Mouse (Mus musculus) spleen, adult 2 months (tissue): ENCODE measurements around the gene Ncaph2. TPM values are rescaled to one million over a fixed set of nuclear protein-coding genes. Genes with fewer than 3 reads are reported as not detected.

ENCODE experiments used
- DNase-seq, 2 experiments: peaks; one replicate each; pipeline versions ENCODE4 v3.0.0 to v3.0.0-alpha.2; 2012 to 2021; ENCODE audit warnings: low spot score in 2 of 2, low read depth in 1 of 2
- H3K27ac ChIP-seq: fragments of 200-500 bp; 2 replicates; pipeline ENCODE4 v1.5.1; 2012; ENCODE audit warnings: low read length, inconsistent platforms; ENCODE audit not compliant: insufficient read depth
- H3K27me3 ChIP-seq: fragments of 200-500 bp; 2 replicates; pipeline ENCODE4 v1.6.1; 2012; ENCODE audit warnings: mild to moderate bottlenecking, moderate library complexity, low read length, inconsistent platforms; ENCODE audit not compliant: control insufficient read depth, insufficient read depth
- H3K36me3 ChIP-seq: fragments of 200-500 bp; 2 replicates; pipeline ENCODE4 v1.6.1; 2012; ENCODE audit warnings: mild to moderate bottlenecking, low read length, inconsistent platforms; ENCODE audit not compliant: control insufficient read depth, insufficient read depth
- H3K4me1 ChIP-seq: fragments of 200-500 bp; 2 replicates; pipeline ENCODE4 v1.6.1; 2011; ENCODE audit warnings: inconsistent platforms; ENCODE audit not compliant: control insufficient read depth, insufficient read depth, insufficient read length
- H3K4me3 ChIP-seq: fragments of 200-500 bp; 2 replicates; pipeline ENCODE4 v1.5.1; 2011; ENCODE audit warnings: mild to moderate bottlenecking, inconsistent platforms; ENCODE audit not compliant: insufficient read depth, insufficient read length; ENCODE audit errors: extremely low read depth
- CTCF ChIP-seq: fragments of 200-500 bp; IDR thresholded peaks from 2 replicates; pipeline ENCODE4 v1.5.1; 2011; ENCODE audit warnings: mild to moderate bottlenecking, inconsistent platforms; ENCODE audit not compliant: insufficient read depth, insufficient read length, insufficient replicate concordance; ENCODE audit errors: extremely low read depth
- POLR2A ChIP-seq: fragments of 200-500 bp; IDR thresholded peaks from 2 replicates; pipeline ENCODE4 v1.6.1; 2011; ENCODE audit warnings: low read depth, low read length, inconsistent platforms
- WGBS: fragments of 180-500 bp; shearing (Covaris S2); methylation state at CpG from one replicate; pipeline ENCODE4 v1.1.7; 2018; 5-methylcytosine and 5-hydroxymethylcytosine counted together
- polyA plus RNA-seq: library from polyadenylated mRNA; depleted of rRNA; stranded (reverse); fragments of >200 nt; gene quantifications from 2 replicates; pipeline ENCODE4 v1.2.3, GENCODE M21; 2012

Ncaph2 gene
- polyA plus RNA-seq, 1 experiment = 113 TPM

DNA sequence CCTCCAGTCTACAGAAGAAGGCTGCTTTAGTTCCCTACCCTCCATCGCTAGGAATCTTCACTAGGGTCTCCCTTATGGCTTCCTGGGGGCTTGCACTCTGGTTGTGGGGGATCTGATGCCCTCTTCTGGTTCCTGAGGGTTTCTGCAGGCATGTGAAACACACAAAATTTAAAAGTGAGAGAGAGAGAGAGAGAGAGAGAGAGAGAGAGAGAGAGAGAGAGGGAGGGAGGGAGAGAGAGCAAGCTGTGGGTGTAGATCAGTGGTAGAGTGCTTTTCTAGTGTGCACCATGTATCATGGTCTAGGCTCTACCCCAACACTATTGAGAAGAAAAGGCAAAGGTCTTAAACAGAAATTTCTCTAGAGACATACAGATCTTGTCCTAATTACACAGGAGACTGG, 13.8 kb upstream of the Ncaph2 start:
- DNase-seq = no peak
- Histone ChIP-seq H3K27ac (no peak overlapping the region), H3K27me3 (no peaks in the 10 kb centered on the region), H3K36me3 (no peaks in the 10 kb centered on the region), H3K4me1 (peaks cover 6% of the 10 kb centered on the region), H3K4me3 (no peak overlapping the region)
- 87% methylated on average over 1 of the region's 1 CpGs for WGBS
- TF ChIP-seq CTCF (no peak), POLR2A (no peak)

DNA sequence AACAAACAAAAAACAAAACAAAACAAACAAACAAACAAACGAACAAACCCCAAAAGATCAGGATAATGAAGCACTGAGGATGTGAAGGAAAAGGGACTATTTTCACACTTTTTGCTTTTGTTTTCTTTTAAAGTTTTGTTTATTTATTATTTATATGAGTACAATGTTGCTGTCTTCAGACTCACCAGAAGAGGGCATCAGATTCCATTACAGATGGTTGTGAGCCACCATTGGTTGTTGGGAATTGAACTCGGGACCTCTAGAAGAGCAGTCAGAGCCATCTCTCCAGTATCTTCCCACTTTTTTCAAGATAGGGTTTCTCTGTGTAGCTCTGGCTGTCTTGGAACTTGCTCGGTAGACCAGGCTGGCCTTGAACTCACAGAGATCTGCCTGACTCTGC, 12.2 kb upstream of the Ncaph2 start:
- DNase-seq = no peak
- H3K4me3 ChIP-seq = no peak overlapping the region
- H3K4me1 ChIP-seq = peaks cover 6% of the 10 kb centered on the region
- WGBS = 77% methylated on average over 3 of the region's 3 CpGs
- TF ChIP-seq POLR2A = no peak
- TF ChIP-seq CTCF = no peak
- H3K36me3 ChIP-seq = no peaks in the 10 kb centered on the region
- H3K27ac ChIP-seq = no peak overlapping the region
- no peaks in the 10 kb centered on the region for H3K27me3 ChIP-seq

DNA sequence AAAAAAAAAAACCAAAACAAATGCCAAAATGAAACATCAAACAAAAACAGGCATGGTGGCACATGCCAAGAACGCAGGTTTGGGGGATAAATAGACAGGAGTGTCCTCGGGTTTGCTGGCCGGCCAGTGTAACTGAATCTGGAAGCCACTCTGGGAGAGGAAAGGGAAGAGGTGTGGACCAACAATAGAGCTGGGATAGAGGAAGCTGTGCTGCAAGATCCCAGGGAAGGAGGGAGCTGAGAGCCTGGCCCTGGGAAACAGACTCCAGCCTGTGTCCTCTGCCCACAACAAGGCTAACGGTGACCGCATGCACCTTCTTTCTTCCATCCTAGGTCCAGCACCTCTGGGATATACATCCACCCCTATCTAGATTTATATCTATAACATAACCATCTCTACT, 5.1 kb upstream of the Ncaph2 start:
- TF ChIP-seq POLR2A (no peak), CTCF (no peak)
- H3K27ac ChIP-seq = no peak overlapping the region
- WGBS = 97% methylated on average over 5 of the region's 5 CpGs
- H3K36me3 ChIP-seq = peaks cover 21% of the 10 kb centered on the region
- H3K4me3 ChIP-seq = no peak overlapping the region
- DNase-seq = no peak
- no peaks in the 10 kb centered on the region for H3K27me3 ChIP-seq
- no peaks in the 10 kb centered on the region for H3K4me1 ChIP-seq

DNA sequence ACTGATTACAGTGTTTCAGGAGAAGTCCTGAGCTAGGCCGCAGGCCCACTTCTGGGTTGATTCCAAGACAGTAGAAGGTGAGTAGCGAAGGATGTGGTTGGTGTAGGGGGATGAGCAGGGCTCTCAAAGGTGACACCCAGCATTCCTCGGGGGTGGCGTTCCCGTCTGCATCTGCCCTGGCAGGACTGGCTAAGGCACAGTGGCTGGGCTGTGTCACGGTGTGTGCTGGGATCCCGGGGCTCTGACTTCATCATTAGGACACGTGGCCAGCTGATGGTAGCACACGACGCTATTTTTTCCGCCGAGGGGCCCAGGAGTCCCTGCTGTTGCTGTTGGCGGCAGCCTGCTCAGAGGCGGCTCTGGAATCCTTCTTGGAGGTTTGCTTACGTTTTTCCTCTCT, 4.2 kb upstream of the Ncaph2 start:
- Histone ChIP-seq H3K4me1 (no peaks in the 10 kb centered on the region), H3K4me3 (no peak overlapping the region), H3K27ac (no peak overlapping the region), H3K27me3 (no peaks in the 10 kb centered on the region), H3K36me3 (peaks cover 21% of the 10 kb centered on the region)
- WGBS = 94% methylated on average over 15 of the region's 15 CpGs
- no peak for TF ChIP-seq CTCF
- no peak for TF ChIP-seq POLR2A
- no peak for DNase-seq

- WGBS = 98% methylated on average over 14 of the region's 14 CpGs
These were observed 3.5 kb upstream of the Ncaph2 start for GRCm38 (mm10) chr15:89352054-89352453.

DNA sequence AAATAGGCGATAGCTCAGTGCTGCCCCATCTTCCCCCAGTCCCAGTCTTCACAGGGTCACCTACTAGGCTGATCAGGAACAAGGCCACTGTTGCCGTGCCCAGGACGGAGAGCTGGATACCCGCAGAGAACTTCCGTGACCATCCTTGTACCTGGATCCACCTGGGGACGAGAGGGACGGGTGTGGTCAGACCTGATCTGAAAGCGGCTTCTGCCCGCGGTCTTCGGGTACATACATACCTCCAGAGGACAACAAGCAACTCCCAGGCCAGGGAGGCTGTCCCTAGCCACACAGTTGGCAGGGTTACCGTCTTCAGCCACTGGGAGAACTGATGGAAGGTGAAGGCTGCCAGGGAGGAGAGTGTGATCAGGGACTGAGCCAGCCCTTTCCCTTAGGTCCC, 2.7 kb upstream of the Ncaph2 start:
- Histone ChIP-seq H3K27ac (no peak overlapping the region), H3K4me1 (no peaks in the 10 kb centered on the region; the same call in 1 of the 2 replicates), H3K4me3 (no peak overlapping the region), H3K36me3 (peaks cover 21% of the 10 kb centered on the region), H3K27me3 (no peaks in the 10 kb centered on the region)
- TF ChIP-seq POLR2A (no peak), CTCF (no peak)
- WGBS = 96% methylated on average over 12 of the region's 12 CpGs
- DNase-seq = no peak

More at GRCm38 (mm10) chr15:89352054-89352453, 3.5 kb upstream of the Ncaph2 start:
- no peak for DNase-seq
- H3K4me3 ChIP-seq = no peak overlapping the region
- H3K36me3 ChIP-seq = peaks cover 21% of the 10 kb centered on the region
- TF ChIP-seq POLR2A (no peak), CTCF (no peak)
- H3K27me3 ChIP-seq = no peaks in the 10 kb centered on the region
- H3K27ac ChIP-seq = no peak overlapping the region
- no peaks in the 10 kb centered on the region for H3K4me1 ChIP-seq

DNA sequence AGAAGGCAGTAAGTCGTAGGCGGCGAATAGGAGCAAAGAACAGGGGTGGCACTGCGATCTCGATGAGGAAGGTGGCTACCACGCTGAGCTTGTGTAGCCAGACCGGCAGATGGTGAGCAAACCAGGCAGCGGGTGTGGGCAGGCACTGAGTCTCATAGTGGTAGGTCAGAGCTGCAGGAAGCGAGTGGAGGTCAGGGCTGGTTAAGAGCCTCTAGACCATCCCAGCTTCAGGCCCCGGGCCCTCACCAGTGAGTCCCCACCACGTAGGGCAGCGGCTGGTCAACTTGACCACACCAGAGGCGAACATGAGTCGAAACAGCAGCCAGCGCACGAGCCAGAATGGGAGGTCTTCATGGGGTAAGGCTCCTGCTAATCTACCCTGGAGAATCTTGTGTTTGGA, 1.7 kb upstream of the Ncaph2 start:
- no peak overlapping the region for H3K27ac ChIP-seq
- no peak for DNase-seq
- no peaks in the 10 kb centered on the region for H3K27me3 ChIP-seq
- H3K36me3 ChIP-seq = peaks cover 21% of the 10 kb centered on the region
- no peak overlapping the region for H3K4me3 ChIP-seq
- no peaks in the 10 kb centered on the region; the same call in 1 of the 2 replicates for H3K4me1 ChIP-seq
- TF ChIP-seq POLR2A (no peak), CTCF (no peak)
- 95% methylated on average over 16 of the region's 16 CpGs for WGBS
